Mouse (Mus musculus): ENCODE data around the gene Aif1. TPM values are rescaled to one million over a fixed set of nuclear protein-coding genes. Genes with fewer than 3 reads are reported as not detected.
A peak's percentile ranks its signal among the peaks of the same experiment; 100 is the strongest.

Aif1 gene
- polyA plus RNA-seq, 1 experiment from 2014 or later, result 6.0 TPM

- Histone ChIP-seq H3K4me3 (no peak within 1 kb of the TSS), H3K4me1 (no peaks in the 10 kb centered on the region), H3K4me2 (no peak within 1 kb of the TSS), H3K36me3 (ENCODE audit: poor library complexity, severe bottlenecking) (no peaks in the 10 kb centered on the region), H3K27ac (no peak within 1 kb of the TSS), H3K9me3 (replicated peaks) (no peaks in the 10 kb centered on the region), H3K9ac (no peak within 1 kb of the TSS), H3K27me3 (peaks cover 44% of the 10 kb centered on the region)
- ATAC-seq, result no peak
- WGBS, result 21% methylated on average over 19 of the region's 20 CpGs
Observed at GRCm38 (mm10) chr17:35204494-35205379, 28.9 kb upstream of the Aif1 start, which contains the start of gene Lta. Gene Lta, minus strand, starts transcription at chr17:35205351.

DNA sequence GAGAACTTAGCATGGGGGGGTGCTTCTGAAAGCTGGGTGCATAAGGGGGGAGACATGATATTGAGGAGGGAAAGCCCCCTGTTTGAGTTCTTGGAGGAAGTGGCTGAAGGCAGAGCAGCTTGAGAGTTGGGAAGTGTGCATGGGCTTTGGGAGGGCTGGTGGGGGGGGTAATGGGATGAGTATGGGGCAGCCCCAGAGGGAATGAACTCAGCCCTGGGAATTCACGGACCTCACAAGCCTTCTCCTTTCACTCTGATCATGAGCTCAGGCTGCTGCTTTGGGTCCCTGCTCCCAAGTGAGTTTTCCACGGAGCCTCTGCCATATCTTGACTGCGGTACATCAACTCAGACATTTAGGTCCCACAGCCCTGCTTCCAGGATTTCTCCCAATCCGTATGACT, 26.6 kb upstream of the Aif1 start:
- H3K4me2 ChIP-seq, result no peak overlapping the region
- H3K4me3 ChIP-seq, result no peak overlapping the region
- no peak overlapping the region for H3K9ac ChIP-seq
- H3K9me3 ChIP-seq (replicated peaks), result no peaks in the 10 kb centered on the region
- H3K27ac ChIP-seq, result no peak overlapping the region
- WGBS, result 89% methylated on average over 4 of the region's 4 CpGs
- no peak for ATAC-seq
- no peaks in the 10 kb centered on the region for H3K36me3 ChIP-seq (ENCODE audit: poor library complexity, severe bottlenecking)
- no peaks in the 10 kb centered on the region for H3K4me1 ChIP-seq
- H3K27me3 ChIP-seq, result peaks cover 55% of the 10 kb centered on the region

DNA sequence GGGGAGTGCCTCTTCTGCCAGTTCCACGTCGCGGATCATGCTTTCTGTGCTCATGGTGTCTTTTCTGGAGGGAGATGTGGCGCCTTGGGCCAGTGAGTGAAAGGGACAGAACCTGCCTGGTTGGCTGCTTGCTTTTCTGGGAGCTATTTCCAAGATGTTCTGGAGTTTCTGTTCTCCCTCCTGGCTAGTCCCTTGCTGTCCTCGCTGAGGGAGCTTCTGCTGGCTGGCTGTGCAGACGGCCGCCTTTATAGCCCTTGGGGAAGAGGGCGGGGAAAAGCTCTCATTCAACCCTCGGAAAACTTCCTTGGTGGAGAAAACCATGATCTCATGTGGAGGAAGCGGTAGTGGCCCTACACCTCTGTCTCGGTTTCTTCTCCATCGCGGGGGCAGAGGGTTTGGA, 25.9 kb upstream of the Aif1 start, which contains the start of gene Tnf:
Gene Tnf (minus strand): TSS at position 221 of the 400 bp plus-strand sequence.
- 52% methylated on average over 13 of the region's 13 CpGs for WGBS
- peaks cover 61% of the 10 kb centered on the region for H3K27me3 ChIP-seq

DNA sequence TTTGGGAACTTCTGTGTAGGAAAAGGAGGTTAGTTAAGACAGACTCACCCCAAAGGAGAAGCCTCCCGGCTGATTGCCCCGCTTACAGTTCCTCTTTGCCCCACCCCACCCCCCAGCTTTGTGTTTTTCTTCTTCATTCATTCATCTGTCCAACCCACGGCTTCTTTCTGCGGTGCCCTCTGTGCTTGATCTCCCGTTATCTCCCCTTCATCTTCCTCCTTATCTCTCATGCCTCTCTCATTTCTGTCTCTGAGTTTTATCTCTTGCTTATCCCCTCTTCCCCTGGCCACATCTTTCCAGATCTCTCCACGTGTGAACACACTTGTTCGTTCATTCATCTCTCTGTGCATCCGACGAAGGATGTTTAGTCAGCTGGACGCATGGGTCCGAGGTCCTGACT, 25.3 kb upstream of the Aif1 start:
- Histone ChIP-seq H3K9me3 (replicated peaks) (no peaks in the 10 kb centered on the region), H3K4me1 (peaks cover 2% of the 10 kb centered on the region), H3K36me3 (ENCODE audit: poor library complexity, severe bottlenecking) (no peaks in the 10 kb centered on the region), H3K9ac (no peak overlapping the region), H3K27ac (no peak overlapping the region), H3K4me3 (no peak overlapping the region), H3K27me3 (peaks cover 67% of the 10 kb centered on the region), H3K4me2 (no peak overlapping the region)
- 83% methylated on average over 11 of the region's 11 CpGs for WGBS
- ATAC-seq, result no peak

More for the DNA sequence above, 25.9 kb upstream of the Aif1 start, which contains the start of gene Tnf:
- Histone ChIP-seq H3K9me3 (replicated peaks) (no peaks in the 10 kb centered on the region), H3K4me2 (no peak within 1 kb of the TSS), H3K9ac (no peak within 1 kb of the TSS), H3K4me1 (no peaks in the 10 kb centered on the region), H3K27ac (no peak within 1 kb of the TSS), H3K36me3 (ENCODE audit: poor library complexity, severe bottlenecking) (no peaks in the 10 kb centered on the region), H3K4me3 (no peak within 1 kb of the TSS)
- ATAC-seq, result no peak

- Histone ChIP-seq H3K9me3 (replicated peaks) (no peaks in the 10 kb centered on the region), H3K4me1 (peaks cover 9% of the 10 kb centered on the region), H3K9ac (no peak overlapping the region), H3K27me3 (peaks cover 74% of the 10 kb centered on the region), H3K27ac (no peak overlapping the region), H3K4me2 (no peak overlapping the region), H3K4me3 (no peak overlapping the region), H3K36me3 (ENCODE audit: poor library complexity, severe bottlenecking) (no peaks in the 10 kb centered on the region)
- no peak for ATAC-seq
- WGBS, result 89% methylated on average over 11 of the region's 11 CpGs
Observed at GRCm38 (mm10) chr17:35200398-35200797, 24.5 kb upstream of the Aif1 start.

DNA sequence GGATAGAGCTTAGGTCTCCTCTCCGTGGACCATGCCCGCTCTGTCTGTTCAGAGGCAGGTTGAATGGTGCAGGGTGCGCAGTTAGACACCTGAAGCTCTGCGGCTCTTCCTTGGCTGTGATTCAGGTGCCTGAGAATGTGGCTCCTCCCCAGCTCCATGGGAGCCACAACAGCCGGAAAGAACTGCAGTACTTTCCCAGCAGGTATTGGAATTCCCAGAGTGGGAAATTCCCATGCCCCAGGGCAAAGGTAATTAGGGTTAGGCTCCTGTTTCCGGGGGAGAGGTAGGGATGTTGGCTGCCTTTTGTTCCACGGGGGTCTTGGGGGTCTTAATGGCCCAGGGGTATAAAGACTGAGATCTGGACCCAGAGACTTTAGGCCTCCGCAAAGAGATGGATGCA, 23.1 kb upstream of the Aif1 start:
- no peak overlapping the region for H3K9ac ChIP-seq
- no peaks in the 10 kb centered on the region for H3K36me3 ChIP-seq (ENCODE audit: poor library complexity, severe bottlenecking)
- no peak overlapping the region for H3K4me2 ChIP-seq
- H3K9me3 ChIP-seq (replicated peaks), result no peaks in the 10 kb centered on the region
- H3K27ac ChIP-seq, result no peak overlapping the region
- no peak overlapping the region for H3K4me3 ChIP-seq
- no peak for ATAC-seq
- peaks cover 76% of the 10 kb centered on the region for H3K27me3 ChIP-seq
- WGBS, result 23% methylated on average over 8 of the region's 8 CpGs
- peaks cover 10% of the 10 kb centered on the region for H3K4me1 ChIP-seq

- no peak overlapping the region for H3K4me2 ChIP-seq
- H3K27ac ChIP-seq, result no peak overlapping the region
- H3K36me3 ChIP-seq (ENCODE audit: poor library complexity, severe bottlenecking), result no peaks in the 10 kb centered on the region
- H3K4me1 ChIP-seq, result peaks cover 10% of the 10 kb centered on the region
- no peak overlapping the region for H3K9ac ChIP-seq
- no peak overlapping the region for H3K4me3 ChIP-seq
- peaks cover 72% of the 10 kb centered on the region for H3K27me3 ChIP-seq
- H3K9me3 ChIP-seq (replicated peaks), result no peaks in the 10 kb centered on the region
- no peak for ATAC-seq
- 66% methylated on average over 7 of the region's 7 CpGs for WGBS
Observed at GRCm38 (mm10) chr17:35198029-35198428, 22.2 kb upstream of the Aif1 start.

DNA sequence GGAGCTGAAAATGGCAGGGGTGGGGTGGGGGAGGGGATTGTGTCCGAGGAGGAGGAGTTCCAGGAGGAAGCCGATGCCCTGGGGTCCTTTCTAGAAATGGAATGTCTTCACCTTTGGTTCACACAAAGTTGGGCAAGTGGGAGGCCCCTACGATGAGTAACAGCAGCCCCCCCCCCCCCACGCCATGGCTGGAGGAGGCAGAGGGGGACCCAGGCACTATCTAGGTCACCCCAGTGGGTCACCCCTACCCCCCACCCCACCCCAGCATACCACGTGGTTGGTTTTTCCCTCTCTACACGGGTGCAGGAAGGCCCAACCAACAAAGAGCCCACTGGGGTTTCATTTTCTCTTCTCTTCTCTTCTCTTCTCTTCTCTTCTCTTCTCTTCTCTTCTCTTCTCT, 21.3 kb upstream of the Aif1 start:
- peaks cover 70% of the 10 kb centered on the region for H3K27me3 ChIP-seq
- no peak overlapping the region for H3K4me3 ChIP-seq
- H3K4me1 ChIP-seq, result peaks cover 10% of the 10 kb centered on the region
- 43% methylated on average over 6 of the region's 6 CpGs for WGBS
- no peaks in the 10 kb centered on the region for H3K36me3 ChIP-seq (ENCODE audit: poor library complexity, severe bottlenecking)
- H3K9me3 ChIP-seq (replicated peaks), result no peaks in the 10 kb centered on the region
- no peak overlapping the region for H3K27ac ChIP-seq
- H3K4me2 ChIP-seq, result no peak overlapping the region
- no peak overlapping the region for H3K9ac ChIP-seq
- ATAC-seq, result no peak

GRCm38 (mm10) chr17:35196321-35196641, 20.4 kb upstream of the Aif1 start:
- Histone ChIP-seq H3K36me3 (ENCODE audit: poor library complexity, severe bottlenecking) (no peaks in the 10 kb centered on the region), H3K4me3 (peak overlapping the region; percentile 41), H3K4me2 (peak overlapping the region; percentile 71), H3K27ac (no peak overlapping the region), H3K9ac (peak overlapping the region; percentile 58; the same call in 1 of the 2 replicates), H3K27me3 (peaks cover 62% of the 10 kb centered on the region), H3K9me3 (replicated peaks) (no peaks in the 10 kb centered on the region), H3K4me1 (peaks cover 10% of the 10 kb centered on the region)
- WGBS, result 32% methylated on average over 9 of the region's 9 CpGs
- ATAC-seq, result no peak

GRCm38 (mm10) chr17:35195631-35196320, 19.9 kb upstream of the Aif1 start:
- Histone ChIP-seq H3K4me3 (peak overlapping the region; percentile 41), H3K4me2 (peak overlapping the region; percentile 71), H3K4me1 (peaks cover 10% of the 10 kb centered on the region), H3K27me3 (peaks cover 60% of the 10 kb centered on the region), H3K9ac (peak overlapping the region; percentile 58), H3K27ac (no peak overlapping the region), H3K36me3 (ENCODE audit: poor library complexity, severe bottlenecking) (no peaks in the 10 kb centered on the region), H3K9me3 (replicated peaks) (no peaks in the 10 kb centered on the region)
- WGBS, result 1% methylated on average over 66 of the region's 66 CpGs
- peak; percentile 85 for ATAC-seq

DNA sequence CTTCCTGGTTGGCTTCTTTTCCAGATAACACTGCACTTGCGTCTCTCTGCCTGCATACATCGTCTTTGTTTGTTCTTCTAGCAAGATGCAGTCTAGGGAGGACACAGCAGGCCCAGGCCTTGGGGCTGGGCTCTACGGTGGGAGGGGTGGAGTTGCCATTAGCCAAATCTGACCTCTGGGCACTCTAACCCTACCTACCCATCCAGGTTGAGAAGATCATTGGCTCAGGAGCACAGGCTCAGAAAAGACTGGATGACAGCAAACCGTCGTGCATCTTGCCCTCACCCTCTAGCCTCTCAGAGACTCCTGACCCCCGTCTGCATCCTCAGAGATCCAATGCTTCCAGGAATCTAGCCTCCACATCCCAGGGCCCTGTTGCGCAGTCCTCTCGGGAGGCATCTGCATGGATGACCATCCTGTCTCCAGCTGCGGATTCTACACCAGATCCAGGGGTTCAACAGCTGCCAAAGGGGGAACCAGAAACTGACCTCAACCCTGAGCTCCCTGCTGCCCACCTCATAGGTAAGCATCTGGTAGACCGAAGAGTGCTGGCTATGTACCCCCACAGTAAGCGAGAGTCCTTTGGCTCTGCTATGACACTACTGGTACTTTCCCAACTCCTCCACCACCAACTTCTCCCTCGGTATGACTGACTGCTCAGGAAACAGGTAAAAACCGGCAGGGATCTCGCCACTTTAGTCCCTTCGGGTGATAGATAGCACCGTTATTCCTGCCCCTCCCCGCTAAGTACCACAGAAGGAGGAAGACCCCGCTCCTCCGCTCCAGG, 19.2 kb upstream of the Aif1 start:
- H3K4me1 ChIP-seq, result peaks cover 10% of the 10 kb centered on the region
- H3K9ac ChIP-seq, result peak overlapping the region; percentile 58
- peak; percentile 6; the same call in 1 of the 2 replicates for ATAC-seq
- H3K27ac ChIP-seq, result no peak overlapping the region
- 47% methylated on average over 19 of the region's 19 CpGs for WGBS
- peak overlapping the region; percentile 71 for H3K4me2 ChIP-seq
- H3K36me3 ChIP-seq (ENCODE audit: poor library complexity, severe bottlenecking), result no peaks in the 10 kb centered on the region
- H3K4me3 ChIP-seq, result peak overlapping the region; percentile 41
- peaks cover 53% of the 10 kb centered on the region for H3K27me3 ChIP-seq
- no peaks in the 10 kb centered on the region for H3K9me3 ChIP-seq (replicated peaks)

All from forebrain, embryonic 13.5 days (tissue).